Mouse (Mus musculus) adrenal gland (tissue): ENCODE results near the gene Stk39.

Source experiments
- intact Hi-C: fragments of 180-260 bp; cut with DNase I; formaldehyde crosslinking; loops from one replicate; pipeline ENCODE4 v1.15.1; 2025

Gene Stk39

GRCm38 (mm10) chr2:68464456-68464855 lies 7.6 kb downstream of the Stk39 start:
- intact Hi-C loops = loop anchor here (10.0 kb wide), 1 partner anchor 60 kb away; no protein-coding TSS in a partner anchor

GRCm38 (mm10) chr2:68463801-68464200 lies 8.3 kb downstream of the Stk39 start:
- intact Hi-C loops = loop anchor here (10.0 kb wide), 1 partner anchor 59 kb away; no protein-coding TSS in a partner anchor

- intact Hi-C loops = no loop called here
Measured at GRCm38 (mm10) chr2:68458115-68458514, 14.0 kb downstream of the Stk39 start.

GRCm38 (mm10) chr2:68457455-68458032 lies 14.5 kb downstream of the Stk39 start:
- intact Hi-C loops = no loop called here

GRCm38 (mm10) chr2:68456899-68457298 lies 15.2 kb downstream of the Stk39 start:
- intact Hi-C loops = no loop called here

- intact Hi-C loops = no loop called here
Measured at GRCm38 (mm10) chr2:68452379-68452778, 19.7 kb downstream of the Stk39 start.

- intact Hi-C loops = no loop called here
Measured at GRCm38 (mm10) chr2:68448035-68448434, 24.0 kb downstream of the Stk39 start.

- intact Hi-C loops = no loop called here
Measured at GRCm38 (mm10) chr2:68443141-68443540, 28.9 kb downstream of the Stk39 start.

GRCm38 (mm10) chr2:68442113-68442717 lies 29.9 kb downstream of the Stk39 start:
- intact Hi-C loops = no loop called here

GRCm38 (mm10) chr2:68439614-68440013 lies 32.5 kb downstream of the Stk39 start:
- intact Hi-C loops = no loop called here

GRCm38 (mm10) chr2:68437920-68438319 lies 34.1 kb downstream of the Stk39 start:
- intact Hi-C loops = no loop called here

- intact Hi-C loops = no loop called here
Measured at GRCm38 (mm10) chr2:68437216-68437615, 34.9 kb downstream of the Stk39 start.

GRCm38 (mm10) chr2:68436305-68436704 lies 35.8 kb downstream of the Stk39 start:
- intact Hi-C loops = no loop called here

GRCm38 (mm10) chr2:68435494-68436255 lies 36.4 kb downstream of the Stk39 start:
- intact Hi-C loops = no loop called here

GRCm38 (mm10) chr2:68434997-68435396 lies 37.1 kb downstream of the Stk39 start:
- intact Hi-C loops = loop anchor here (5.0 kb wide), 1 partner anchor 32 kb away; no protein-coding TSS in a partner anchor

GRCm38 (mm10) chr2:68434576-68434975 lies 37.5 kb downstream of the Stk39 start:
- intact Hi-C loops = loop anchor here (5.0 kb wide), 1 partner anchor 33 kb away; no protein-coding TSS in a partner anchor

GRCm38 (mm10) chr2:68433736-68434312 lies 38.2 kb downstream of the Stk39 start:
- intact Hi-C loops = loop anchor here (5.0 kb wide), 1 partner anchor 33 kb away; no protein-coding TSS in a partner anchor

- intact Hi-C loops = loop anchor here (5.0 kb wide), 1 partner anchor 34 kb away; no protein-coding TSS in a partner anchor
Measured at GRCm38 (mm10) chr2:68432834-68433233, 39.2 kb downstream of the Stk39 start.

- intact Hi-C loops = loop anchor here (5.0 kb wide), 1 partner anchor 36 kb away; no protein-coding TSS in a partner anchor
Measured at GRCm38 (mm10) chr2:68431024-68431962, 40.8 kb downstream of the Stk39 start.

GRCm38 (mm10) chr2:68430493-68430892 lies 41.6 kb downstream of the Stk39 start:
- intact Hi-C loops = loop anchor here (5.0 kb wide), 1 partner anchor 37 kb away; no protein-coding TSS in a partner anchor
